Mouse (Mus musculus): Measurements from ENCODE around the gene Zpbp2.

Zpbp2 gene

GRCm38 (mm10) chr11:98550975-98551828 lies at the start of gene Zpbp2:
TSS of gene Zpbp2 (plus strand) at chr11:98551097.
- peak; percentile 66 for DNase-seq (ENCODE audit: low read depth, low spot score)

- DNase-seq (ENCODE audit: low read depth, low spot score) = no peak
These were observed 46.0 kb upstream of the Zpbp2 start for GRCm38 (mm10) chr11:98504926-98505325.

DNA sequence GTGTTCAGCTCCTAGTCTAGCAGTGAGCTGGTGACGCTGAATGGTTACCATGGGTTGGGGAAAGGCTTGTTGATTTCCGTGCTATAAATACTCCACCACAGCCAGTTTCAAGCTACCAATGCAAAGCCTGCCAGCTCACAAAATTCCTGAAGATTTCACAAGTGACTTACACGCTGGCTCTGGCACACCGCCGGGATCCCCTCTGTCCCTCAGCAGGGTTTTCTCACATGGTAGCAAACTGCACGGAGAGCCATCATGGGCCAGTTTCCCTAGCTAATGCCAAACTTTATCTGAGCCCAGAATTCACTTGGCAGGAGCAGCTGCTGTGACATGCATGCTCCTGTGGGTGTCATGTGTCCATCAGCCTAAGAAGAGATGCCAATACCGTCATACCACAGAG lies 41.5 kb upstream of the Zpbp2 start:
- no peak for DNase-seq (ENCODE audit: low read depth, low spot score)

DNA sequence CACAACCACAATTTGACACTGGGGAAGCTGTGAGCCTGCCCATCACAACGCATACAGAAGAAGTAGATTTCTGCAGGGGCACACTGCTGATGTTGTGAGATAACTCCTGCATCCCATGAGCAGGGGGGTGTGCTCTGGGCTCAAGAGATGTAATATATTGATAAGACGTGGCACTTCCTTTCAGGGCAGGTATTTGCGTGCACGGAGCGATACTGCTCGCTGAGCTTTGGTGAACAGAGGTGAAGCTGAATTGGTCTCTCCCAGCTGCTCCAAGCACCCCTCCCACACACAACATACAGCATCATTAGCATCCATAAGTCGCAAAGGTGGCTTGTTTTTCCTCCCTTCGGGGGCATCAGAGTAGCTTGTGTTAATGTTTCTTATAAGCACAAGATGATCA lies 40.8 kb upstream of the Zpbp2 start:
- DNase-seq (ENCODE audit: low read depth, low spot score) = no peak

- no peak for DNase-seq (ENCODE audit: low read depth, low spot score)
These were observed 38.0 kb upstream of the Zpbp2 start for GRCm38 (mm10) chr11:98512881-98513280.

DNA sequence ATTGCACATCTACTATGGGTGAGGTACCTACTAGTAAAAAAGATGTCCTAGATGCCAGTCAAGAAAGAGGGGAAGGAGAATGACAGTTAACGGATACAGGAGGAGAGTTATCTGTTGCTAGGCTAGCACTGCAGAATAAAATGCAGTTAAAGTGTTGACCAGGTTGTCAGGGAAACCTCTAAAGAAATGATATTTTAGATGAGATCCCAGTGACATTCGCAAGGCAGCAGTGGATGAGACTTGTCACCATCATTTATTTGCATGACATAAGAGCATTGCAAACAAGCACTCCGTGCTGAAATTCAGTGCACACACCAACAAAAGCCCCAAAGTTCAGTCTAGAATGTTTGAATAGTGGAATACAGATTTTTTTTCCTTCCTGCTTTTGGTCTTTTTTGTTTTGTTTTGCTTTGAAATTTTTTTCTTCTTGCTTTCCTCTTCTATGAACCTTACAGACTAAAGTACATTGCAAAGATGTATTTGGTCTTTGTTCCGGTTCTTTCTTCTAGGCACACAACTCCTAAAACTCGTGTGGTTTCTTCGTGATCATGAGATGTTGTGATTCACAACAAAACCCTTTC lies 37.5 kb upstream of the Zpbp2 start:
- DNase-seq (ENCODE audit: low read depth, low spot score) = no peak

DNA sequence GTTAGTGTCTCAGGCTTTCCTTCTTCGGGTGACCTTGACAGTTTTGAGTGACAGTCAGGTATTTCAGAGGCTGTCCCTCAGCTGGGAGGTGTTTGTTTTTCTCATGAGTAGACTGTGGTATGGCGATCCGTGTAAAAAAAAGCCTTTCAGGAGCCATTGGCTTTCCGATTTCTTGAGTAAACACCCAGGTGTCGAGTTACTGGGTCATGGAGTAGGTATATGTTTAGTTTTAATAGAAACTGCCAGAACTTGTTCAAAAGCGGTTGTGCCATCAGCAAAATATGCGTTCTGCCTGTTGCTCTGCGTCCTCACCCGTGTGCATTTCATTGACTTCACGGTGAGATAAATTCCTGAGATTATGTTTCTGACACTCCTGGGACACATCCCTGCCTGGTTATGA lies 30.4 kb upstream of the Zpbp2 start:
- DNase-seq (ENCODE audit: low read depth, low spot score) = no peak

DNA sequence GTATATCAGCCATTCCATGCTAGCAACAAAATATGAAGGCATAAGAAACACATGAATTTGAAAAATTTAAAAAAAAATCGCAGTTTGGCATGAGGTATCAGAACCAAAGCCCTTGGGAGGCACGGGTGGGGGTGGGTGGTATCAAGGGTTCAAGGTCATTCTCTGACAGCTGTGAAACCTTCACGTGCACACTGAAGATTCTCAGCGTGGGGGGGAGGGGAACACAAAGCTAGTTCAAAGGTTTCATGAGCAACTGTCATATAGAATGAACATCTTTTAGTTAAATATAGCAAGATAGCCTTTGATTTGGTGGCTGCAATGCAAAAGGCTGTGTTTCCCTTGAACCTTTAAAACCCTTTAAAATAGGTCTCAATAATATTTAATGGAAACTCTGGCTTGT lies 25.8 kb upstream of the Zpbp2 start:
- DNase-seq (ENCODE audit: low read depth, low spot score) = no peak

- DNase-seq (ENCODE audit: low read depth, low spot score) = no peak
These were observed 24.0 kb upstream of the Zpbp2 start for GRCm38 (mm10) chr11:98526824-98527461.

DNA sequence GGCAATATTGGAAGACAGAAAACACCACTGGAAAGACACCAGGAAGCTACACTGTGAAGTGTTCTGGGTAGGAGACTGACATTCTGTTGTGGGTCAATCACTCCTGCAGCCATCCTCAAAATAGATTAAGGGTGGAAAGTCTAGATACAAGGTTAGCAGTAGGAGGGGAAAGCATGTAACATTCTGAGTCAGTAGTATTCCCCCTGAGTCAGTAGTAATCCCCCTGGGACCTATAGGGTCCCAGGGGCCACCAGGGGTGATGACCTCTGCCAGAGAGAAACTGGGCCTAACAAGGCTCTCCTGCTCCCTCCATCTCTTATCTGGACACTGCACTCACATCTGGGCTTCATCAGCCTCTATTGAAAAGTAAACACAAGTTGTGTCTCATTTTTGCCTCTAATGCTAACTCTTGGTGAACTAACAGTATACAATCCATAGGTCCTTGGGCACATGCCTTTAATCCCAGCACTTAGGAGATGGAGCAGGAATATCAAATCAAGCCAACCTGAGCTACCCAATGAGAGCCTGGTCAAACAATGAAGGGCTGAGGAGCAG lies 13.3 kb upstream of the Zpbp2 start:
- no peak for DNase-seq (ENCODE audit: low read depth, low spot score)

GRCm38 (mm10) chr11:98540319-98540718 lies 10.6 kb upstream of the Zpbp2 start:
- DNase-seq (ENCODE audit: low read depth, low spot score) = peak; percentile 22

GRCm38 (mm10) chr11:98542553-98542952 lies 8.3 kb upstream of the Zpbp2 start:
- DNase-seq (ENCODE audit: low read depth, low spot score) = no peak

GRCm38 (mm10) chr11:98543414-98543813 lies 7.5 kb upstream of the Zpbp2 start:
- no peak for DNase-seq (ENCODE audit: low read depth, low spot score)

DNA sequence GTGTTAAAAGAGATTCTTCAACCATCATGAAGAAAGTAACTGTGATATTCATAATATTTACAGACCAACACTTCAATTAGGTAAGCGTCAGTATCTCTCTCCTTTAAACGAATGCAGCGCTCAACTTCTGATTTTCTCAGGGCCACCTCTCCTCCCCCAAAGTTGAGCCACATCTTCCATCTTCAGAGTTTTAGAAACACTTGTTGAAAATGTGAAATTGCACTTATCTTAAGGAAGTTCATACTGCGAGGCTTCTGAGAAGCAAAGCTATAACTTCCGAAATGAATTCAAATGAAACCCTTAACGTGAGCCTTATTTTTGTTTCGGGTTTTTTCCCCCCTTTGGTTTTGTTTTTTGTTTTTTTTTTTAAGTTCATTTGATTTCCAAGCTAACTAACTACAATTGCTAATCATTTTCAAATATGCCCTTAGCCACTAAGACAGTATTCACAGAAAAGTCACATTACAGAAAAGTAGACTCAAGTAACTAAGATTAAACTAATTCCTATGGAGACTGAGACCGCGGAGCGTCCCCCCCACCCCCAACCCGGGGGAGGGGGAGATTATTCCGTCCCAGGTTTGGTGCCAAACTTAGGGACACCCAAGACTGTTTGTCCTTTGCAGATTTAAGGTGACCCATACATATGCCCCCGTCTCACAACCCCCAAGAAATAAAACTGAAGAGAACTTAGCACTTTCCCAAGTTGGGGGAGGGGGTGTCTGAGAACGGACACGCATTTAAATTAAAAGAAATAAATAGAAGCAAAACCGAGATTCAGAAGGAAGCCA lies 5.8 kb upstream of the Zpbp2 start:
- DNase-seq (ENCODE audit: low read depth, low spot score) = no peak

GRCm38 (mm10) chr11:98545711-98546231 lies 5.1 kb upstream of the Zpbp2 start, which contains the start of gene Ikzf3:
TSS of gene Ikzf3 (minus strand) at chr11:98546031.
- no peak for DNase-seq (ENCODE audit: low read depth, low spot score)

DNA sequence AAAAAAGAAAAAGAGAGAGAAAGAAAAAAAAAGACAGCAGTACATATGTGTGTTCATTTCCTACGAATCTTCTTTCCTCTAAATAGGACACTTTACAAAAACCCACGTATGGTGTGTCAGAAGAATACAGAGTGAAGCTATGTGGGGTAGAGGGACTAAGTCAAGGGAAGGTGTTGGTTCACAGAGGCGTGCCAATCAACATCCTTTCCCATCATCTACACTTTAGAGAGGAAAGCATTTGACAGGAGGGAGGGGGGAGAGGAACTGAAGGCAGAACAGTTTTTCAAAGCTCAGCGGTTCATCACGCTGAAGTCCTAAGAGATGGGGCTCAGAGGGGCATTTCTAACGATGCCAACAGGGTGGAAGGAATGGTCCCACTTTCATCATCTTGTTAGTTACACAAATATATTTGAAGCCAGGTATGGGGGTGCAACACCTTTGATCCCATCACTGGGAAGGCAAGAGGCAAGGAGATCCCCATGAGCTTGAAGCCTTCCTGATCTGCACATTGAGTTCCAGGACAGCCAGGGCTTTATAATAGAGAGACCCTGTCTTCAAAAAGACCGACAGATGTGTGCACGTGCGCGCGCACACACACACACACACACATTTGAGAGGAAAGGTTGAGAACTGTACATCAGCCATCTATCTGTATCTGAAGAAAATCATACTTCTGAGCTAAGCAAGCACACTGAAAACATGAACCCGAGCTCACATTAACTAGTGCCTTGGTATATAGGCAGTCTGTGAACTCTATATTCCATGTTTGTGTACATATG lies 4.2 kb upstream of the Zpbp2 start:
- no peak for DNase-seq (ENCODE audit: low read depth, low spot score)

DNA sequence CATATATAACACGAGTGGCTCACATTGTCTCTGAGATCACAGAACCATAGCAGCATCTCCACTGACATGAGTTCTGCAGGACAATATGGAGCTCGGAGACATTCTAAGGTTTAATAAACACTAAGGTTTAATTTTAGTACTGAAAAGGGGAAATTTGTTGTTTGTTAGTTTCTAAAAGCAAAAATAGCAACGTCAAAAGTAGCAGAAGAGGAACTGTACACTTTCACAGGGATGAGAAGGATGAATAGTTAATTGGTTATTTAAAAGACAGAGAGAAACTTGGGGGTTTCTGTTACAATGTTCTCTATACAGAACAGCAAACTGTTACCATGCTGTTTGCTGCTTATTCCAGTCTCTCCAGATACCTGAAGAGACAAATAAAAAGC lies 3.6 kb upstream of the Zpbp2 start:
- DNase-seq (ENCODE audit: low read depth, low spot score) = no peak

DNA sequence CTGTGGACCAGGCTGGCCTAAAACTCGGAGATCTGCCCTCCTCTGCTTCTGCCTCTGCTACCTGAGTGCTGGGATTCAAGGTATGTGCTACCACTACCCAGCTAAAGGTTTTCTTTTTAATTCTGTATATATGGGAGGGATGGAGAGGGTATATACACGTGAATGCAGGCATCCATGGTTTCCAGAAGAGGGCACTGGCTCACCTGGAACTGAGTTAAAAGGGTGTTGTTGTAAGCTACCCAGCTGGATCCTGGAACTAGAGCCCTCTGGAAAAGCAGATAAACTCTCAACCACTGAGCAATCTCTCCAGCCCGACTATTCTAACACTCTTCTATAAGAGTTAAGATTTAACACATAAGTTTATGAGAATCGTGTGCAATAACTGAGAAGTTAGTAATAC lies 1.5 kb upstream of the Zpbp2 start:
- DNase-seq (ENCODE audit: low read depth, low spot score) = peak; percentile 10

DNA sequence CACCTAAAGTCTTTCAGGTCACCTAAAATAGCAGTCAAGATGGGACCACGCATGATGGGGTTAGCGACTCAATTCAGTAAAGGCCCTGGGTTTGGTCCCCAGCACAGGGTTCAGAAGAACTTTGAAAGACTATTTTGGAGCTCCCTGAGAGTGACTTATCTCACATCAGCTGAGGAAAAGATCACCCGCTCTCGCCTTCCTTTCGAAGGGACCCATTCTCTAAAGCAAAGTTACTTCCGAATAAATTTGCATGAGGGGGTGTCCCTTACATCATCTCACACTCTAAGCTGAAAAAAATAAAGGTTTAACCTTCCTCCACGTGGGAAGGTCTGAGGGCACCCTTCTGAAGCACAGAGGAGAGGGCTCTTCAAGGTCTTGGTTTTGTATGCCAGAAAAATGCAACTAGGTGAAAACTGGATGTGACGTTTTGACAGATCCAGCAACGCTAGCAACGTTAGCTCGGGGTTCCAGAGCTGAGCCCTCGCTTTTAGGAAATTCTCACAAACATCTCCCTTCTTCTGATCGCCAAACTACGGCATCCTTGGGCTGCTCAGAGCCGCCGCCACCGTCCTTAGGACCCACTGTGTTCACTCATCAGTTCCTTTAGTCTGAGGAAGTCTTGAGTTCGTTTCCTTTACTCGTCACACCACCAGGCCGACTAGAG lies 454 bp upstream of the Zpbp2 start:
- DNase-seq (ENCODE audit: low read depth, low spot score) = no peak

GRCm38 (mm10) chr11:98553966-98554365 lies 3.1 kb downstream of the Zpbp2 start:
- DNase-seq (ENCODE audit: low read depth, low spot score) = no peak
